Mouse (Mus musculus): Measurements from ENCODE around the gene Alb. TPM values are rescaled to one million over a fixed set of nuclear protein-coding genes. Genes with fewer than 3 reads are reported as not detected.

The Alb gene
- polyA plus RNA-seq (2012; rRNA removed), result 4.1 and 12.4 TPM in 2 replicates

DNA sequence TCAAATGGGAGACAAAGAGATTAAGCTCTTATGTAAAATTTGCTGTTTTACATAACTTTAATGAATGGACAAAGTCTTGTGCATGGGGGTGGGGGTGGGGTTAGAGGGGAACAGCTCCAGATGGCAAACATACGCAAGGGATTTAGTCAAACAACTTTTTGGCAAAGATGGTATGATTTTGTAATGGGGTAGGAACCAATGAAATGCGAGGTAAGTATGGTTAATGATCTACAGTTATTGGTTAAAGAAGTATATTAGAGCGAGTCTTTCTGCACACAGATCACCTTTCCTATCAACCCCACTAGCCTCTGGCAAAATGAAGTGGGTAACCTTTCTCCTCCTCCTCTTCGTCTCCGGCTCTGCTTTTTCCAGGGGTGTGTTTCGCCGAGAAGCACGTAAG, at the start of gene Alb:
Gene Alb, plus strand, starts transcription at position 279 of the 400 bp plus-strand sequence.
- Histone ChIP-seq H3K4me1 (ENCODE audit: control insufficient read depth, insufficient read depth, low read length) (no peaks in the 10 kb centered on the region), H3K4me3 (replicated peaks; ENCODE audit: extremely low read depth, low read depth, low read length) (no peak within 1 kb of the TSS)
- no peak for DNase-seq
- WGBS, result 79% methylated on average over 8 of the region's 8 CpGs
- TF ChIP-seq CTCF (IDR thresholded peaks at IDR 0.05; ENCODE audit: insufficient read depth, low read length) (no peak), POLR2A (IDR thresholded peaks at IDR 0.05; ENCODE audit: borderline replicate concordance, extremely low read depth, low read depth, low read length) (no peak)

DNA sequence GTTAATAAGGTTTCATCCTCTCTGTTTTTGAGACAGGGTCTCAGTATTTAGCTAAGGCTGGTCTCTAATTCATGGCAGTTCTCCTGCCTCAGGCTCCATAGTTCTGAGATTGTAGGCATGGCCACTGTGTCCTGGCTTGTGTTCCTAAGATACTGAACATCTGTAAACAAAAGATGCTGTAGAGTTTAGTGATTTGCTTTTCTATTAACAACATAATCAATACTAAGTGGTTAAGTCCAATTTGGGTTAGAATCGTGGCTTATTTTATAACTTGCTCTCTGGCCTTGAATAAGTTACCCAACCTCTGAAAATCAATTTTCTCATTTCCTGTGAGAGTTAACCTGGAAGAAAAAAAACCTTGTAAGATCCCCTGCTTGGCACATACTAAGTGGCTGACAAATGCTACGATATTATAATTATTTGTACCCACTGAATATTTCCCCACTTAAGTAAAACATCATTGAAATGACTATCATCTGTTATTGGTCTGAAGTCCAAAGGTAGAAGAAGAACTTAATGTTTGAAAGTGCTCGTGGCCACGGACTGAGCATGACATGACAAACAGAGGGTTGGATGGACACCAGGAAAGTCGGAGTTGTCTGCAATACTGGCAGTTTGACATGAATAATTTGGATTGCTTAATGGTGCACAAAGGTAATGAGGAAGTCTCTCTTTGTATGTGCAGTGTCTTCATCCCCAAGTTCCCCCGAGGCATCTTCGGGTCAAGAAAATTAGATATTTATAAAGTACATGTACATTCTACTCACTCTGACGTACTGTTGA, 46.4 kb upstream of the Alb start:
- DNase-seq, result no peak

DNA sequence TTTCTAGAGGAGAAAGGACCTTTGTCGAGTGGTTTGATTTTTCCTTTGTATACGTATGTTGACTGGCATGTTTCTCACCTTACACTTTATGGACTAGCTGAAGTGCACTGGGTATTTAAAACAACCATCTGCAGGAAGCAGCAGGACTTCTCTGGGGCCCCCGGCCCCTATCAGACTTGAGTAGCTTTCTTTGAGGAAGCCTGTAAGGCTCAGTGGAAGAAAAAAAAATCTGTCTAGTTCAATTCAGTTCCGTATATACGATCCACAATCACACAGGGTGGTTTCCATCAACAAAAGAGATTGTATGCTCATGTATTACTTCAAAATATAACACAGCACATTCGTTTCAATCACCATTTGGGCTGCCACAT, 45.8 kb upstream of the Alb start:
- WGBS, result 28% methylated on average over 6 of the region's 6 CpGs
- DNase-seq, result no peak

More for the DNA sequence above, 46.4 kb upstream of the Alb start:
- WGBS, result 68% methylated on average over 8 of the region's 8 CpGs
- TF ChIP-seq POLR2A (IDR thresholded peaks at IDR 0.05; ENCODE audit: borderline replicate concordance, extremely low read depth, low read depth, low read length), result no peak
- no peak for TF ChIP-seq CTCF (IDR thresholded peaks at IDR 0.05; ENCODE audit: insufficient read depth, low read length)
- Histone ChIP-seq H3K4me1 (ENCODE audit: control insufficient read depth, insufficient read depth, low read length) (no peaks in the 10 kb centered on the region), H3K4me3 (replicated peaks; ENCODE audit: extremely low read depth, low read depth, low read length) (no peak overlapping the region)

DNA sequence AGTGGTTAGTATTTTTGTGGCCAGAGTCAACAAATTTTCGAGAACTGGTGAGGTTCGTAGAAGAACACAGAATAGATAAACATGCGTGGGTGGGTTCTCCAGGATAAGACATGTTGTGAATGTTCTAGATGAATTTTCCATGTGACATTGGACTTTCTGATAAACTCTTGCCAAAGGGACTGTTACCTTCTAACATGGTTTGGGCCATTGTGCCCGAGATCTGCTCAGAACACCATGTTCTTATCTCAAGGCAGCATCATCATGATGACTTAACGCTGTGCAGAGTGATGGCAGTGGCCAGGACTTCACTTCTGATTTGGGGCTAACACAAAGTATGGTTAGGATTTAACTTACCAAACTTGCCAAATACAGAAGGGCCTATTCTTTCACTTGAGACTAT, 36.1 kb upstream of the Alb start:
- DNase-seq, result no peak
- Histone ChIP-seq H3K4me1 (ENCODE audit: control insufficient read depth, insufficient read depth, low read length) (no peaks in the 10 kb centered on the region), H3K4me3 (replicated peaks; ENCODE audit: extremely low read depth, low read depth, low read length) (no peak overlapping the region)
- 68% methylated on average over 5 of the region's 5 CpGs for WGBS
- no peak for TF ChIP-seq POLR2A (IDR thresholded peaks at IDR 0.05; ENCODE audit: borderline replicate concordance, extremely low read depth, low read depth, low read length)
- TF ChIP-seq CTCF (IDR thresholded peaks at IDR 0.05; ENCODE audit: insufficient read depth, low read length), result no peak

More for the DNA sequence above, 45.8 kb upstream of the Alb start:
- H3K4me1 ChIP-seq (ENCODE audit: control insufficient read depth, insufficient read depth, low read length), result no peaks in the 10 kb centered on the region
- H3K4me3 ChIP-seq (replicated peaks; ENCODE audit: extremely low read depth, low read depth, low read length), result no peak overlapping the region
- TF ChIP-seq CTCF (IDR thresholded peaks at IDR 0.05; ENCODE audit: insufficient read depth, low read length), result no peak

DNA sequence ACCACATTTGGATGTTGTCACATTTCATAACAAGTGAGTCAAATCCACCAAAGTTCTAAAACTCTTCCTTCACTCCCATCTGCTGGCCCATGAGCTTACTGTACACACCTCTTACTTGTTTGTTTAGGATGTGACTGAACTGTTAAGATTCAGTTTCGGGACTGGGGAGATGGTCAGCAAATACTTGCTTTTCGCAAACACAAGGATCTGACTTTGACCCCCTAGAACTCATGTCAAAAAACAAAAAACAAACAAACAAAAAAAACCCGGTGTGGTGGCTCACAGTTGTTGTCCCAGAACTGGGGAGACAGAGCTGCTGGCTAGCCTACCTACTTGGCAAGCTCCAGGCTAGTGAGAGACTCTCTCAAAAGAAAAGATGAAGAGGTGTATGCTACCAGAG, 35.5 kb upstream of the Alb start:
- DNase-seq, result no peak
- TF ChIP-seq CTCF (IDR thresholded peaks at IDR 0.05; ENCODE audit: insufficient read depth, low read length) (no peak), POLR2A (IDR thresholded peaks at IDR 0.05; ENCODE audit: borderline replicate concordance, extremely low read depth, low read depth, low read length) (no peak)
- WGBS, result 73% methylated on average over 3 of the region's 3 CpGs
- no peaks in the 10 kb centered on the region for H3K4me1 ChIP-seq (ENCODE audit: control insufficient read depth, insufficient read depth, low read length)
- H3K4me3 ChIP-seq (replicated peaks; ENCODE audit: extremely low read depth, low read depth, low read length), result no peak overlapping the region

DNA sequence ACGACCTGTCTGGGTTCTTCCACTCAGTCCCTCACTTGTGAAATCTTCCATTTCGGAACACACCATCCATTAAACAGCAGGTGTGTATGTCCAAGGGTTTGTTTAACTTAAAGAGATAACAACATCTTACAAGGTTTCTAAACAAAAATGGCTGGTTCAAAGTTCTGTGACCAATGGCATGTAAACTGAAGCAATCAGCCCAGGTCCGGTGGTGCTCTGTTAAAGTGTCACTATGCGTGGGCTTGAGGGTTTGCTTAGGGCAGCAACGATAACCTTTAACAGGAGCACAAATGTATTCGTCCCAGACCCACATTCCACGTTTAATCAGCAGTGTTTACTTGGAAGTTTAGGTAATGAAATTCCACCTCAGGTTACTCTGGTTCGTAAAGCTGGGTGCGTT, 29.6 kb upstream of the Alb start:
- DNase-seq, result no peak
- Histone ChIP-seq H3K4me3 (replicated peaks; ENCODE audit: extremely low read depth, low read depth, low read length) (no peak overlapping the region), H3K4me1 (ENCODE audit: control insufficient read depth, insufficient read depth, low read length) (no peaks in the 10 kb centered on the region)
- WGBS, result 31% methylated on average over 9 of the region's 9 CpGs
- TF ChIP-seq POLR2A (IDR thresholded peaks at IDR 0.05; ENCODE audit: borderline replicate concordance, extremely low read depth, low read depth, low read length), result no peak

DNA sequence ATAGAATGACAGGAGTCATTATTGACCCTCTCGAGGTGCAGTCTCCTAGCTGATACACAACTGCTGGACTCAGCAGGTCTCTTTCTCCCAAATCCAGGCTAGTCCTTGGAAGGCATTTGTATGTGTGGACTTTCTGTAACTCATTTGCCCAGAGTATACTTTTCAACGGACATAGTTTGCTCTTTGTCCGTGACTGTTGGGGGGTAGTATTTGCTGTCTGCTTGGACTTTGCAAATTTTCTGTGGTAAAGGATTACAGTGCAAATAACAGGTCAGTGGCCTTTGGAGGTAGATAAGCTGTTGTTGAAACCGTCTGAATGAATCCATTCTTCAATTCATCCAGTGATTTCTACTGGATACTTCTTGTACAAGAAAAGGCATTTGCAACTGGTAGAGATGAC, 21.5 kb upstream of the Alb start:
- DNase-seq, result no peak
- TF ChIP-seq CTCF (IDR thresholded peaks at IDR 0.05; ENCODE audit: insufficient read depth, low read length), result no peak
- H3K4me3 ChIP-seq (replicated peaks; ENCODE audit: extremely low read depth, low read depth, low read length), result no peak overlapping the region
- no peaks in the 10 kb centered on the region for H3K4me1 ChIP-seq (ENCODE audit: control insufficient read depth, insufficient read depth, low read length)
- WGBS, result 60% methylated on average over 4 of the region's 4 CpGs

DNA sequence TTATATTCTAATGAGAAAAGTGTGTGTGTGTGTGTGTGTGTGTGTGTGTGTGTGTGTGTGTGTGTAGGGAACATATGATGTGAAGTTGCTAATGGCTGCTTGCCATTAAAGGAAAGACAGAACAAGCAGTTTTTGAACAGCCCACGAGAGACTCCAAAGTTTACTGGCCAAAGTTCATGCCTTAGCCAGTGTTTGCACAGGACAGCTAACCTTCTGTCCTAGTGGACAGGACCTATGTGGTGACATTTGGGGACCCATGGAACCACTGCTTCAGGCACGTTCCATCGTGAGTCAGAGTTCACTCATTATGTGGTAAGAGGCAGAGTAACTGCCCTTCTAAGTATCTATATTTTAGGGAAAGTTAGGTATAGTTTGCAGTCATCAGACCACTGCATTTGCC, 13.1 kb upstream of the Alb start:
- H3K4me3 ChIP-seq (replicated peaks; ENCODE audit: extremely low read depth, low read depth, low read length), result no peak overlapping the region
- no peak for TF ChIP-seq CTCF (IDR thresholded peaks at IDR 0.05; ENCODE audit: insufficient read depth, low read length)
- no peak for TF ChIP-seq POLR2A (IDR thresholded peaks at IDR 0.05; ENCODE audit: borderline replicate concordance, extremely low read depth, low read depth, low read length)
- no peak for DNase-seq
- 71% methylated on average over 3 of the region's 3 CpGs for WGBS
- no peaks in the 10 kb centered on the region for H3K4me1 ChIP-seq (ENCODE audit: control insufficient read depth, insufficient read depth, low read length)

DNA sequence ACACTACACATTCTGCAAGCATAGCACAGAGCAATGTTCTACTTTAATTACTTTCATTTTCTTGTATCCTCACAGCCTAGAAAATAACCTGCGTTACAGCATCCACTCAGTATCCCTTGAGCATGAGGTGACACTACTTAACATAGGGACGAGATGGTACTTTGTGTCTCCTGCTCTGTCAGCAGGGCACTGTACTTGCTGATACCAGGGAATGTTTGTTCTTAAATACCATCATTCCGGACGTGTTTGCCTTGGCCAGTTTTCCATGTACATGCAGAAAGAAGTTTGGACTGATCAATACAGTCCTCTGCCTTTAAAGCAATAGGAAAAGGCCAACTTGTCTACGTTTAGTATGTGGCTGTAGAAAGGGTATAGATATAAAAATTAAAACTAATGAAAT, 10.7 kb upstream of the Alb start:
- Histone ChIP-seq H3K4me1 (ENCODE audit: control insufficient read depth, insufficient read depth, low read length) (no peaks in the 10 kb centered on the region), H3K4me3 (replicated peaks; ENCODE audit: extremely low read depth, low read depth, low read length) (no peak overlapping the region)
- no peak for DNase-seq
- 71% methylated on average over 5 of the region's 5 CpGs for WGBS
- TF ChIP-seq POLR2A (IDR thresholded peaks at IDR 0.05; ENCODE audit: borderline replicate concordance, extremely low read depth, low read depth, low read length) (no peak), CTCF (IDR thresholded peaks at IDR 0.05; ENCODE audit: insufficient read depth, low read length) (no peak)

DNA sequence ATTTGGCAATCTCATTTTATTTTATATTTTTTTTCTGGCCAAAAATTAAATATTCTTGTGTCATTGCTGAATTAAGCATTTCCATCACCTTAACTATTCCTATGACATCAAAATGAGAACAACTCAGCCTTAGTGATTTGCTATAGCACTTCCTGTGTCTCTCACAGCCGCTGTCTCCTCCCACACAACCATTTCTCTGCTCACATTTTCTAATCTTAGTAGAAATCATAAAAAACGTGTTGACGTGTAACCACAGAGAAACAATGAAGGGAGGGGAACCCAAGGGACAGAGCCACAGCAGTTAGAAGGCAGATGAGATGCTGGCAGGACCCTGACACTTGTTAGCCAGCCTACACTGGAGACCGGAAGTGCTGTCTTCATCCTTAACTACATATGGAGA, 8.0 kb upstream of the Alb start:
- Histone ChIP-seq H3K4me1 (ENCODE audit: control insufficient read depth, insufficient read depth, low read length) (no peaks in the 10 kb centered on the region), H3K4me3 (replicated peaks; ENCODE audit: extremely low read depth, low read depth, low read length) (no peak overlapping the region)
- no peak for TF ChIP-seq CTCF (IDR thresholded peaks at IDR 0.05; ENCODE audit: insufficient read depth, low read length)
- TF ChIP-seq POLR2A (IDR thresholded peaks at IDR 0.05; ENCODE audit: borderline replicate concordance, extremely low read depth, low read depth, low read length), result no peak
- WGBS, result 54% methylated on average over 4 of the region's 4 CpGs
- DNase-seq, result no peak

All from lung, adult 2 months (tissue).